Mouse (Mus musculus) C2C12 (cell line): ENCODE measurements around the gene Lpgat1.

ENCODE experiments used
- CEBPB ChIP-seq: IDR thresholded peaks from one replicate; pipeline ENCODE4 v1.6.1; 2011; ENCODE audit warnings: low read depth, mild to moderate bottlenecking, control low read depth, moderate library complexity
- CTCF ChIP-seq: IDR thresholded peaks from one replicate; pipeline ENCODE4 v1.5.1; 2011; ENCODE audit not compliant: control insufficient read depth, insufficient read depth, insufficient read length
- MAX ChIP-seq: IDR thresholded peaks from one replicate; pipeline ENCODE4 v1.6.1; 2011; ENCODE audit warnings: mild to moderate bottlenecking, control low read depth
- MYOD1 ChIP-seq: IDR thresholded peaks from one replicate; pipeline ENCODE4 v1.6.1; 2011; ENCODE audit warnings: low read depth; ENCODE audit not compliant: control insufficient read depth, insufficient read length
- MYOG ChIP-seq: IDR thresholded peaks from one replicate; pipeline ENCODE4 v1.6.1; 2011; ENCODE audit not compliant: control insufficient read depth, insufficient read length; ENCODE audit errors: extremely low read depth
- USF1 ChIP-seq: IDR thresholded peaks from one replicate; pipeline ENCODE4 v1.6.1; 2011; ENCODE audit warnings: low read depth, mild to moderate bottlenecking, control low read depth, moderate library complexity

- no peak for TF ChIP-seq CTCF
- TF ChIP-seq USF1 = no peak
- no peak for TF ChIP-seq CEBPB
- no peak for TF ChIP-seq MAX
- no peak for TF ChIP-seq MYOD1
- TF ChIP-seq MYOG = no peak
Observed at GRCm38 (mm10) chr1:191777521-191777920, 59.9 kb downstream of the Lpgat1 start.
